Mouse (Mus musculus) heart, embryonic 14.5 days (tissue): ENCODE measurements around the gene Angptl1. TPM values are rescaled to one million over a fixed set of nuclear protein-coding genes. Genes with fewer than 3 reads are reported as not detected.

Experiments
- ATAC-seq: fragments of 200-750 bp; cut with Nextera tagmentation; 2 replicates; pipeline ENCODE4 v1.8.0; 2017; ENCODE audit warnings: low read depth, moderate TSS enrichment; ENCODE audit not compliant: insufficient number of reproducible peaks, insufficient read depth, low FRiP score
- H3K27ac ChIP-seq, 2 experiments: fragments of 200-500 bp in 1 of 2; fragments of 300-500 bp in 1 of 2; sonication (generic) in 1 of 2; replicated peaks in 1 of 2; 2 replicates each; pipeline ENCODE4 v1.5.1; 2012 to 2014; ENCODE audit warnings: low read depth in 2 of 2, low read length in 2 of 2, control low read depth in 1 of 2, mild to moderate bottlenecking in 1 of 2, mixed read lengths in 1 of 2; ENCODE audit not compliant: control insufficient read depth in 1 of 2, insufficient read depth in 1 of 2
- H3K27me3 ChIP-seq: fragments of 300-500 bp; sonication (generic); 2 replicates; pipeline ENCODE4 v1.6.1; 2014; ENCODE audit warnings: mild to moderate bottlenecking, low read length, control low read depth; ENCODE audit not compliant: control insufficient read depth, insufficient read depth
- H3K36me3 ChIP-seq: fragments of 300-500 bp; sonication (generic); 2 replicates; pipeline ENCODE4 v1.6.1; 2014; ENCODE audit warnings: mild to moderate bottlenecking, control low read depth, low read length, mixed read lengths; ENCODE audit not compliant: control insufficient read depth, insufficient read depth
- H3K4me1 ChIP-seq, 2 experiments: fragments of 200-500 bp in 1 of 2; fragments of 300-500 bp in 1 of 2; sonication (generic) in 1 of 2; 2 replicates each; pipeline ENCODE4 v1.6.1; 2012 to 2014; ENCODE audit warnings: low read length in 2 of 2, control low read depth in 1 of 2, mixed read lengths in 1 of 2; ENCODE audit not compliant: control insufficient read depth in 2 of 2, insufficient read depth in 2 of 2
- H3K4me2 ChIP-seq: fragments of 300-500 bp; sonication (generic); 2 replicates; pipeline ENCODE4 v1.6.1; 2014; ENCODE audit warnings: mild to moderate bottlenecking, low read length
- H3K4me3 ChIP-seq, 2 experiments: fragments of 200-500 bp in 1 of 2; fragments of 300-500 bp in 1 of 2; sonication (generic) in 1 of 2; 2 replicates each; pipeline ENCODE4 v1.5.1; 2012 to 2014; ENCODE audit warnings: low read length in 2 of 2, mild to moderate bottlenecking in 2 of 2, control low read depth in 1 of 2, low read depth in 1 of 2, moderate library complexity in 1 of 2; ENCODE audit not compliant: control insufficient read depth in 1 of 2, insufficient read depth in 1 of 2
- H3K9ac ChIP-seq: fragments of 300-500 bp; sonication (generic); 2 replicates; pipeline ENCODE4 v1.6.1; 2014; ENCODE audit warnings: mild to moderate bottlenecking, low read length
- H3K9me3 ChIP-seq: fragments of 300-500 bp; sonication (generic); 2 replicates; pipeline ENCODE4 v1.6.1; 2016; ENCODE audit warnings: low read length, control low read depth; ENCODE audit not compliant: control insufficient read depth
- WGBS: fragments of 180-500 bp; shearing (Covaris S2); extraction: QIAGEN DNeasy Blood & Tissue Kit; methylation state at CpG from one replicate; pipeline ENCODE4 v1.1.7; 2014; 5-methylcytosine and 5-hydroxymethylcytosine counted together
- polyA plus RNA-seq: library from polyadenylated mRNA; unstranded; fragments of >200 nt; fragmentation: Nextera tagmentation; extraction: Ambion mirVana; gene quantifications from 2 replicates; pipeline ENCODE4 v1.2.1, GENCODE M21; 2014

Gene Angptl1
- polyA plus RNA-seq, 1 experiment from 2014 or later, result 4.2 TPM

GRCm38 (mm10) chr1:156813485-156813884, 24.9 kb upstream of the Angptl1 start:
- Histone ChIP-seq H3K4me1 (peaks cover 0 to 11% of the 10 kb centered on the region in 2 experiments; a peak in 3 of 4 replicates), H3K27ac (no peak overlapping the region), H3K9ac (no peak overlapping the region), H3K27me3 (no peaks in the 10 kb centered on the region), H3K4me2 (peak overlapping the region; percentile 18; the same call in 1 of the 2 replicates), H3K9me3 (no peaks in the 10 kb centered on the region), H3K36me3 (peaks cover 56% of the 10 kb centered on the region), H3K4me3 (no peak overlapping the region)
- no peak for ATAC-seq
- 13% methylated on average over 6 of the region's 6 CpGs for WGBS

- Histone ChIP-seq H3K9me3 (no peaks in the 10 kb centered on the region), H3K36me3 (peaks cover 58% of the 10 kb centered on the region), H3K4me3 (no peak overlapping the region), H3K4me2 (no peak overlapping the region), H3K27me3 (no peaks in the 10 kb centered on the region), H3K4me1 (no peaks in the 10 kb centered on the region), H3K9ac (no peak overlapping the region), H3K27ac (no peak overlapping the region)
- WGBS, result 100% methylated on average over 1 of the region's 1 CpGs
- no peak for ATAC-seq
Measured at GRCm38 (mm10) chr1:156819236-156819635, 19.1 kb upstream of the Angptl1 start.

- peaks cover 5 to 25% of the 10 kb centered on the region in 2 experiments for H3K4me1 ChIP-seq
- H3K4me2 ChIP-seq, result peak overlapping the region; percentile 55
- WGBS, result 7% methylated on average over 6 of the region's 6 CpGs
- no peaks in the 10 kb centered on the region for H3K36me3 ChIP-seq
- no peaks in the 10 kb centered on the region for H3K27me3 ChIP-seq
- H3K27ac ChIP-seq, result peak overlapping the region in 1 of 2 experiments; percentile 65; a peak in 2 of 4 replicates
- ATAC-seq, result peak; percentile 70
- peak overlapping the region in 1 of 2 experiments; percentile 24; a peak in 2 of 4 replicates for H3K4me3 ChIP-seq
- no peaks in the 10 kb centered on the region for H3K9me3 ChIP-seq
- H3K9ac ChIP-seq, result peak overlapping the region; percentile 63
Measured at GRCm38 (mm10) chr1:156838695-156839094, 333 bp downstream of the Angptl1 start.

- Histone ChIP-seq H3K36me3 (no peaks in the 10 kb centered on the region), H3K4me3 (no peak overlapping the region), H3K9ac (no peak overlapping the region), H3K27me3 (no peaks in the 10 kb centered on the region), H3K27ac (no peak overlapping the region), H3K4me1 (peaks cover 9 to 27% of the 10 kb centered on the region in 2 experiments), H3K9me3 (no peaks in the 10 kb centered on the region), H3K4me2 (no peak overlapping the region)
- no peak for ATAC-seq
- whole genome bisulfite sequencing, result 82% methylated on average over 11 of the region's 11 CpGs
Measured at GRCm38 (mm10) chr1:156841625-156842339, 3.4 kb downstream of the Angptl1 start.

- H3K4me1 ChIP-seq, result peaks cover 10 to 12% of the 10 kb centered on the region in 2 experiments
- H3K36me3 ChIP-seq, result no peaks in the 10 kb centered on the region
- H3K9me3 ChIP-seq, result no peaks in the 10 kb centered on the region
- WGBS, result 44% methylated on average over 4 of the region's 4 CpGs
- no peak overlapping the region for H3K4me2 ChIP-seq
- no peak overlapping the region for H3K4me3 ChIP-seq
- no peak overlapping the region for H3K27ac ChIP-seq
- H3K9ac ChIP-seq, result no peak overlapping the region
- H3K27me3 ChIP-seq, result no peaks in the 10 kb centered on the region
- no peak for ATAC-seq
Measured at GRCm38 (mm10) chr1:156847098-156847497, 8.7 kb downstream of the Angptl1 start.

GRCm38 (mm10) chr1:156852409-156852808, 14.0 kb downstream of the Angptl1 start:
- Histone ChIP-seq H3K4me1 (peaks cover 0 to 3% of the 10 kb centered on the region in 2 experiments; a peak in 1 of 4 replicates), H3K9ac (no peak overlapping the region), H3K9me3 (no peaks in the 10 kb centered on the region), H3K27me3 (no peaks in the 10 kb centered on the region), H3K4me2 (no peak overlapping the region), H3K27ac (no peak overlapping the region), H3K4me3 (no peak overlapping the region), H3K36me3 (peaks cover 4% of the 10 kb centered on the region; the same call in 1 of the 2 replicates)
- 71% methylated on average over 9 of the region's 9 CpGs for WGBS
- ATAC-seq, result no peak

- 76% methylated on average over 5 of the region's 5 CpGs for WGBS
Measured at GRCm38 (mm10) chr1:156852872-156853271, 14.5 kb downstream of the Angptl1 start.

More at GRCm38 (mm10) chr1:156852872-156853271, 14.5 kb downstream of the Angptl1 start:
- no peaks in the 10 kb centered on the region for H3K27me3 ChIP-seq
- no peak overlapping the region for H3K4me2 ChIP-seq
- H3K4me1 ChIP-seq, result peaks cover 0 to 3% of the 10 kb centered on the region in 2 experiments; a peak in 1 of 4 replicates
- no peaks in the 10 kb centered on the region for H3K9me3 ChIP-seq
- no peak overlapping the region for H3K9ac ChIP-seq
- no peak overlapping the region for H3K27ac ChIP-seq
- ATAC-seq, result no peak
- H3K36me3 ChIP-seq, result peaks cover 4% of the 10 kb centered on the region; the same call in 1 of the 2 replicates
- H3K4me3 ChIP-seq, result no peak overlapping the region
